Mouse (Mus musculus): ENCODE results near the gene Hvcn1. TPM values are rescaled to one million over a fixed set of nuclear protein-coding genes. Genes with fewer than 3 reads are reported as not detected.

Gene Hvcn1
- polyA plus RNA-seq, 1 experiment from 2014 or later: 9.8 TPM

DNA sequence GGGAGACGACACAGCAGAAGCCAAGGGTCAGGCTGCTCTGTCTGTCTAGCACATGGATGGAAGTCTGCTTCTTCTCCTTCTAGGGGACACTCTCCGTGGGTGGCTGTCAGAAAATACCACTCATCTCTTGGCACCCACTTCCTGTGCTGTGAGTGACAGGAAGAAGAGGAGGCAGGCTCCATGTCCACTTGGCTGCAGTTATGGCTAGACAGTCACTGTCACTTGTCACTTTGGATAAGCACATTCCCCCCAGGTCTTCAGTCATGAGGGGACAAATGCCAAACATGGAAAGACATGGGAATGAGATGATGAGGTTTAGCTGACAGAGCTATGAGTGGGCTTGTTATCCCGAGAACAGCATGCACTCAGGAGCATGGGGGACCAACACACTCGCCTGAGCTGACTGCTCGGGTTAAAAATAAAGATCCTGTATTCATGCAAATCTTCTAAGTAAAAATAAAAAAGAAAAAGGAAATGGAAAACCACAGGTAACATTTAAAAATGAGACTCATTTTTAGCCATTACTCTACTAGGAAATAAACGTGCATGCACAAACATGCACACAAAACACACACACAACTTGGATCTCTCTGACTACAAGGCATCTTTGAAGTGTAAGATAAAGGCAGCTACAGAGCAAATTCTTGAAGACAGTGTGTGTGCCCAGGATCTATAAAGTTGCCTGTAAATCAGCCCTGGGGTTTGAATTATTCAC is 51.6 kb downstream of the Hvcn1 start:
- H3K27ac ChIP-seq (replicated peaks): no peak overlapping the region
- no peak for ATAC-seq (ENCODE audit: insufficient number of reproducible peaks, low FRiP score, low TSS enrichment, low read depth)
- H3K4me2 ChIP-seq (replicated peaks): no peak overlapping the region
- H3K9me3 ChIP-seq (replicated peaks): no peaks in the 10 kb centered on the region
- H3K9ac ChIP-seq: no peak overlapping the region
- H3K4me1 ChIP-seq: peaks cover 3% of the 10 kb centered on the region
- no peak overlapping the region for H3K4me3 ChIP-seq (replicated peaks)
- peaks cover 64% of the 10 kb centered on the region for H3K36me3 ChIP-seq
- 74% methylated on average over 6 of the region's 6 CpGs for WGBS
- no peaks in the 10 kb centered on the region for H3K27me3 ChIP-seq

DNA sequence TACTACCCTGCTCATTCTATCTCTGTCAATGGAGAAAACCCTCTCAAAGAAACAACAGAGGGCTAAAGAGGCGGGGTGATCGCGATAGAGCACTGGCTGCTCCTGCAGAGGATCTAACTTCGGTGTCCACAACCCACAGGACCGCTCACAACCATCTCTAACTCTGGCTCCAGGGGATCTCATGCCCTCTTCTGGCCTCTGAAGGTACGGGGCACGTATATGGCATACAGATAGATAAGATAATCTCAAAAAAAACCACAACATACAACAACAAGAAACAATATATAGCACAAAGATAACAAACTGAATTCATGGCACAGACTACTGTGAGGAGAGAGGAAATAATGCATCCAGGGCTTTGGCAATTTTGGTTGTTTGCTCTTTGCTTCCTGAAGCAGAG is 55.5 kb downstream of the Hvcn1 start:
- 61% methylated on average over 7 of the region's 7 CpGs for WGBS
- H3K27ac ChIP-seq (replicated peaks): no peak overlapping the region
- peaks cover 11% of the 10 kb centered on the region for H3K4me1 ChIP-seq
- H3K4me2 ChIP-seq (replicated peaks): no peak overlapping the region
- H3K9ac ChIP-seq: no peak overlapping the region
- H3K4me3 ChIP-seq (replicated peaks): no peak overlapping the region
- H3K27me3 ChIP-seq: no peaks in the 10 kb centered on the region
- H3K9me3 ChIP-seq (replicated peaks): no peaks in the 10 kb centered on the region
- ATAC-seq (ENCODE audit: insufficient number of reproducible peaks, low FRiP score, low TSS enrichment, low read depth): no peak
- peaks cover 31% of the 10 kb centered on the region for H3K36me3 ChIP-seq

DNA sequence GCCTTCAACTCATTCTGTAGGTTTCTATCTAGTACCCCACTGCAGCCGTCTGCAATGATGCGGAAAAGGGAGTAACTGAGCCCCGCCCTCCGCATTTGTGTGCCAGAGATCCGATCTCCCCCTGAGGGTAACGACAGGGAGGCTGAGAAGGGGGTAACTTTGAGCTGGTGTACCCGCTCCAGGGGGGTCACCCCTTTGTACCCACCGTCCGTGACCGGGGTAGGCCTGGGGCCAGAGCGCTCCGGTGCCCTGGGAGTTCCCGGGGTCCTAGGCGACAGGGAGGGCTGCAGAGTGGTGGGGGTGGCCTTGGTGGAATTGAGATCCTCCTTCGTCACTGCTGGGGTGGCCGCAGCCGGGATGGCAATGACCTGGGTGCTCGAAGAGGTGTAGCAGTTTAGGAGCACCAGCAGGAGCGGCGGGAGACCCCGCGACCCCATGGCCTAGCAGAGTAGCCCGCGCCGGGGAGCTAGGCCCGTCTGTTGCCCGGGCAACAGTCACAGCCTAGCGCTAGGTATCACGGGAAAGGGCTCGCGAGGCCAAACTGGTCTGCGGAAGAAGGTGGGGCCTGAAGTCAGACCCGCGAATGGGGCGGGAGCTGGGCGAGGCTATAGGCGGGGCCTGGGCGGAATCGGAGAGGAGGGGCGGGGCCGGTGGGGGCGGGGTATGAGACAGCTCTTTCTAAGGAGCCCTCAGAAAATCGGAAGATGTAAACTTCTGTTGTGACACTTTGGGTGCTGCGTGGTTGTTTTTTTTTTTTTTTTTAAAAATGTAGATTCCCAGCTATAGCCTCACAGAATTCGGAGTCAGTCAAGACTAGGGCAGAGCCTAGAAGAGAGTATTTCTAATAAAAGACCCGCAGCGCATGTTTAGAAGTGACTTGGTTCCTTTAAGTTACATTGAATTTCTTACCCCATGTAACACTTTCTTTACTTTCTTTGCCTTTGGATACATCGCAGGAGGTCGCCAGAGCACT is 57.6 kb downstream of the Hvcn1 start, which contains the start of gene Tctn1:
Tctn1 (minus strand) TSS at position 528 of the 973 bp plus-strand sequence.
- H3K4me3 ChIP-seq (replicated peaks): peak within 1 kb of the TSS; percentile 88
- H3K9me3 ChIP-seq (replicated peaks): no peaks in the 10 kb centered on the region
- peak within 1 kb of the TSS; percentile 76 for H3K4me2 ChIP-seq (replicated peaks)
- peak; percentile 98 for ATAC-seq (ENCODE audit: insufficient number of reproducible peaks, low FRiP score, low TSS enrichment, low read depth)
- peaks cover 11% of the 10 kb centered on the region for H3K4me1 ChIP-seq
- H3K27me3 ChIP-seq: no peaks in the 10 kb centered on the region
- H3K9ac ChIP-seq: peak within 1 kb of the TSS; percentile 71
- WGBS: 2% methylated on average over 49 of the region's 49 CpGs
- peak within 1 kb of the TSS; percentile 24 for H3K27ac ChIP-seq (replicated peaks)
- peaks cover 10% of the 10 kb centered on the region for H3K36me3 ChIP-seq

DNA sequence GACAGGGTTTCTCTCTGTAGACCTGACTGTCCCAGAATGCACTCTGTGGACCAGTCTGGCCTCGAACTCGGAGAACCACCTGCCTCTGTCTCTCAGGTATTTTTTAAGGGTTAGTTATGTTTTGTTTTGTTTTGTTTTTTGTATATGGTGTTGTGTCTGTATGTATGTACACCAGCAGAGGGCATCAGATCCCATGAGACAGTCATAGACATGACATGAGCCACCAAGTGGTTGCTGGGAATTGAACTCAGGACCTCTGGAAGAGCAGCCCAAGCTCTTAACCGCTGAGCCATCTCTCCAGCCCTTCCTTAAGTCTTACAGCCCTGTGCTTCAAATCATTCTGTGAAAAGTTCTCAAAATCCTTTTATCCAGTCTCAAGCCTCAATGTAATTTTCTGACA is 58.6 kb downstream of the Hvcn1 start:
- Histone ChIP-seq H3K27me3 (no peaks in the 10 kb centered on the region), H3K9ac (no peak overlapping the region), H3K9me3 (replicated peaks) (no peaks in the 10 kb centered on the region), H3K4me3 (replicated peaks) (no peak overlapping the region), H3K4me2 (replicated peaks) (no peak overlapping the region), H3K4me1 (peaks cover 11% of the 10 kb centered on the region), H3K36me3 (0 out of 2 replicates have a peak, but pooled peaks cover 4% of the 10 kb centered on the region), H3K27ac (replicated peaks) (no peak overlapping the region)
- WGBS: 65% methylated on average over 3 of the region's 3 CpGs
- no peak for ATAC-seq (ENCODE audit: insufficient number of reproducible peaks, low FRiP score, low TSS enrichment, low read depth)

DNA sequence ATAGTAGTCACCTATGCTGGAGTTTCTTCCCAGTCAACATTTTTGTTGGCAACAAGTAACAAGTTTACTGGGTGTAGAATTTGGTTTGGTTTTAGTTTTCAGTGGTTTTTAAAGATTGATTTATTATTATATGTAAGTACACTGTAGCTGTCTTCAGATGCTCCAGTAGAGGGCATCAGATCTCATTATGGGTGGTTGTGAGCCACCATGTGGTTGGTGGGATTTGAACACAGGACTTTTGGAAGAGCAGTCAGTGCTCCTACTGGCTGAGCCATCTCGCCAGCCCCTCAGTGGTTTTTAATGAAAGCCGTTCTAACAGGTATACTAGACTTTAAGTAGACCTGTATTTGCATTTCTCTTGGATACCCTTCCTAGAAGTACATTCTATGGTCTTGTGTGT is 59.3 kb downstream of the Hvcn1 start:
- Histone ChIP-seq H3K36me3 (no peaks in the 10 kb centered on the region), H3K27ac (replicated peaks) (no peak overlapping the region), H3K9ac (no peak overlapping the region), H3K4me2 (replicated peaks) (no peak overlapping the region), H3K27me3 (no peaks in the 10 kb centered on the region), H3K4me3 (replicated peaks) (no peak overlapping the region), H3K9me3 (replicated peaks) (no peaks in the 10 kb centered on the region), H3K4me1 (peaks cover 11% of the 10 kb centered on the region)
- 97% methylated on average over 2 of the region's 2 CpGs for WGBS
- ATAC-seq (ENCODE audit: insufficient number of reproducible peaks, low FRiP score, low TSS enrichment, low read depth): no peak

DNA sequence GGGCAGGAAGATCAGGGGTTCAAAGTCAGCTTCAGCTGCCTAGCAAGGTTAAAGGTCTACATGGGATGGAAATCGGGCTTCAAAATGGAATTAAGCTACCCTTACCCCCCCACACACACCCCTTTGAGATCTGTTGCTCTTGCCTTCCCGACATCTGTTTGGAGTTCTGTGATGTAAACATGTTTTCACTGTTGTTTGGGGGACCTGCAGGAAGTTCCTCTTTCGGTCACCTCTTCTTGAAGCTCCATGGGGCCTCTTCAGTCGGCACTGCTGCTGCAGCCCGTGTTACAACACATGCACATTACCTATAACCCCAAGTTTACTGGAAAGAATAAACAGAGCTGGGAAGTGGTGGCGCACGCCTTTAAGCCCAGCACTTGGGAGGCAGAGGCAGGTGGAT is 60.5 kb downstream of the Hvcn1 start:
- Histone ChIP-seq H3K4me3 (replicated peaks) (no peak overlapping the region), H3K9ac (no peak overlapping the region), H3K36me3 (no peaks in the 10 kb centered on the region), H3K4me2 (replicated peaks) (no peak overlapping the region), H3K4me1 (peaks cover 11% of the 10 kb centered on the region), H3K27me3 (no peaks in the 10 kb centered on the region), H3K9me3 (replicated peaks) (no peaks in the 10 kb centered on the region), H3K27ac (replicated peaks) (no peak overlapping the region)
- no peak for ATAC-seq (ENCODE audit: insufficient number of reproducible peaks, low FRiP score, low TSS enrichment, low read depth)
- WGBS: 70% methylated on average over 7 of the region's 7 CpGs

DNA sequence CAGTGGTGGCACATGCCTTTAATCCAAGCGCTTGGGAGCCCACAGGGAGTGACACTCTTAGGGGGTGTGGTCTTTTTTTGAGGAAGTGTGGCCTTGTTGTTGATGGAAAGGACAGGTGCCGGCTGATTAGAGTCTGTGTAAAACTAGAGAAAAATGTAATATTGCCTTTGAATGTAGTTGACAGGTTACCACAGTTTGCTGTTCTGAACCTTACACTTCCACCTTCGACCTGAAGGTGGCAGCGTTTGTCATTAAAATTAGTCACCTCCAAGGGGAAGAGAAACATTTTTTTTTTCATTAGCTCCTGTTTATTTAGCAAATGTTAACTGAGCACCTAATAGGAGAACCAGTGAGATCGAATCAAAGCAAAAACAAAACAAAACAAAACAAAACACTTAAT is 61.3 kb downstream of the Hvcn1 start:
- ATAC-seq (ENCODE audit: insufficient number of reproducible peaks, low FRiP score, low TSS enrichment, low read depth): no peak

DNA sequence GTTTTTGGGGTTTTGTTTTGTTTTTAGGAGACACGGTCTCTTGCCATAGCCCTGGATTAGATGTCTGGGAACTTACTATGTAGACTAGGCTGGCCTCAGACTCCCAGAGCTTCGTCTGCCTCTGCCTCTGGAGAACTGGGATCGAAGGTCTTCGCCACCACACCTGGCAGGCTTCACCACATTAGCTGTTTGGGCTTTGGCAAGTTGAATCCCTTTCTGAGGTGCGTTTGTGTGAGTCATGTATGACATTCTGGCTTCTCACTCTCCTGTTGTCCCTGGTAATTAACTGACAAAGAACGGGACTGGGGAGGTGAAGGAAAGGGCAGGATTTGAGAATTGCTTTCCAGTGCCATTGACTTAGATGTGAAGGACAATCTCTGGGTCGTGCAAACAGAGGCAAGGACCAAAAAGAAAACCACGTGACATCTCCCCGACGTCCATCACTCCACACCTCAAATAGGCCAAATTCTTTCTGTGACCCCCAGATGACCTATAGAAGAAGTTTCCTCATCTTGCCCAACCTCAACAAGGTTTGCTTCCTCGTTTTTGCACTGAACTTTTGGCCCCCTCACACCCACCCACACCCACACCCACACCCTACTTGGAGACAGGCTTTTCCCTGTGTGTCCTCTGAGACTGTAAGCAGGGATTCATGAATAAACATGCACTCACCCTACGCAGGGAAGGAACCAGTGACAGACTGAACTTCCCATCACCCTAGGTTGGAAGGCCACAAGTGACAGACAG is 62.4 kb downstream of the Hvcn1 start:
- H3K4me3 ChIP-seq (replicated peaks): no peak overlapping the region
- H3K27ac ChIP-seq (replicated peaks): no peak overlapping the region
- no peaks in the 10 kb centered on the region for H3K36me3 ChIP-seq
- 65% methylated on average over 12 of the region's 12 CpGs for WGBS
- no peaks in the 10 kb centered on the region for H3K27me3 ChIP-seq
- H3K9me3 ChIP-seq (replicated peaks): no peaks in the 10 kb centered on the region
- ATAC-seq (ENCODE audit: insufficient number of reproducible peaks, low FRiP score, low TSS enrichment, low read depth): no peak
- no peak overlapping the region for H3K4me2 ChIP-seq (replicated peaks)
- H3K4me1 ChIP-seq: no peaks in the 10 kb centered on the region
- no peak overlapping the region for H3K9ac ChIP-seq

More for the DNA sequence above, 61.3 kb downstream of the Hvcn1 start:
- Histone ChIP-seq H3K36me3 (no peaks in the 10 kb centered on the region), H3K9me3 (replicated peaks) (no peaks in the 10 kb centered on the region), H3K27me3 (no peaks in the 10 kb centered on the region), H3K27ac (replicated peaks) (no peak overlapping the region), H3K9ac (no peak overlapping the region), H3K4me1 (peaks cover 10% of the 10 kb centered on the region), H3K4me3 (replicated peaks) (no peak overlapping the region), H3K4me2 (replicated peaks) (no peak overlapping the region)
- 22% methylated on average over 5 of the region's 5 CpGs for WGBS

DNA sequence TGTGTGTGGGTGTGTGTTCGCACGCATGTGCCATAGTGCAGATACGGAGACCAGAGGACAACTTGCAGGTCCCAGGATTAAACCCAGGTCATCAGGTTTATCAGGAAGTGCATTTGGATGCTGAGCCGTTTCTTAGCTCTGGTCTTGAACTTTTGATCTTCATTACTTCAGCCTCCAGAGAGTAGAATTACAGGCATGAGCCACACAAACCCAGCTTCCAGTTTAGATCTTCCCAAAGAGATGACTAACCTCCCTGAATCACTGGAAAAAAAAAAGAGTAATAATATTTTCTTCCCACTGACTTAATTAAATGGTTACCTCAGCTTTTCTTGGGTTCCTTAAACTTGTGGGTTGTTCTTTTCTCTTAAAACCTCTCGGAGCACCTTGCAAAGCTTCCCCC is 66.2 kb downstream of the Hvcn1 start:
- Histone ChIP-seq H3K36me3 (no peaks in the 10 kb centered on the region), H3K9me3 (replicated peaks) (no peaks in the 10 kb centered on the region), H3K4me1 (no peaks in the 10 kb centered on the region), H3K9ac (no peak overlapping the region), H3K27ac (replicated peaks) (no peak overlapping the region), H3K4me2 (replicated peaks) (no peak overlapping the region), H3K27me3 (no peaks in the 10 kb centered on the region), H3K4me3 (replicated peaks) (no peak overlapping the region)
- ATAC-seq (ENCODE audit: insufficient number of reproducible peaks, low FRiP score, low TSS enrichment, low read depth): no peak
- 74% methylated on average over 5 of the region's 5 CpGs for WGBS

DNA sequence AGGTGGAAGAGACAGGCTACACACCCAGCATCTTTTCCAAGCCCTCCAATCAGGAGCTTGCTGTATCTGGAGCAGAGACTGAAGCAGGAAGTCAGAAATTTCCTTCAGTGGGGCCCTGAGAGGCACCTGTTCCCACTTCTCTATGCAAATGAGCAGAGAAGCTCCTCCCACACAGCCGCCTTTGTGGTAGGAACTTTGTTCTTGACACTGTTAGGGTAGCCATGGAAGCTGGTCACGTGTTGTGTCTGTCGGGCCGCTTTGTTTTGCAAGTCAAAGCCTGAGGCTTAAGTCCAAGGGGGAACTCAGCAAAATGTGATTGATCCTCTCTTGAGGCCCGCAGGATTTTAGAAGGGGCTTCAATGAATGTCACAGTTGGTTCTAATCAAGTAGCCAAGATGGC is 68.2 kb downstream of the Hvcn1 start:
- Histone ChIP-seq H3K36me3 (no peaks in the 10 kb centered on the region), H3K4me3 (replicated peaks) (no peak overlapping the region), H3K9me3 (replicated peaks) (no peaks in the 10 kb centered on the region), H3K9ac (no peak overlapping the region), H3K4me1 (peaks cover 3% of the 10 kb centered on the region; the same call in 1 of the 2 replicates), H3K27ac (replicated peaks) (no peak overlapping the region), H3K27me3 (no peaks in the 10 kb centered on the region), H3K4me2 (replicated peaks) (no peak overlapping the region)
- WGBS: 19% methylated on average over 5 of the region's 5 CpGs
- ATAC-seq (ENCODE audit: insufficient number of reproducible peaks, low FRiP score, low TSS enrichment, low read depth): no peak

DNA sequence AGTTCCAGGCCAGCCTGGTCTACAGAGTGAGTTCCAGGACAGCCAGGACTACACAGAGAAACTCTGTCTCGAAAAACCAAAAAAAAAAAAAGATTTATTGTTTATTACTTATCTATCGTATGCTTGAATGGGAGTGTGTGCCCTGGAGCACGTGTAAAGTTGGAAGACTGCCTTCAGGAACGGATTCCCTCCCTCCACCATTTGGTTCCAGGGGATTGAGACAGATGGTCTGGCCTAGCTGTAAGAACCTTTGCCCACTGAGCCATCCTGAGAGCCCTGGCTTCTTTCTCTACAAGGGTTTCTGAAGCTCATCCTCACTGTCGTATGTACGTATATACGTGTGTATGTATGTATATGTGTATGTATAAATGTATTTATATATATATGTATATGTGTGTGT is 72.3 kb downstream of the Hvcn1 start:
- no peak overlapping the region for H3K27ac ChIP-seq (replicated peaks)
- no peaks in the 10 kb centered on the region for H3K9me3 ChIP-seq (replicated peaks)
- H3K4me3 ChIP-seq (replicated peaks): no peak overlapping the region
- H3K36me3 ChIP-seq: no peaks in the 10 kb centered on the region
- 81% methylated on average over 7 of the region's 7 CpGs for WGBS
- H3K27me3 ChIP-seq: no peaks in the 10 kb centered on the region
- H3K9ac ChIP-seq: no peak overlapping the region
- peaks cover 18% of the 10 kb centered on the region for H3K4me1 ChIP-seq
- no peak for ATAC-seq (ENCODE audit: insufficient number of reproducible peaks, low FRiP score, low TSS enrichment, low read depth)
- H3K4me2 ChIP-seq (replicated peaks): no peak overlapping the region
